Mouse (Mus musculus) MEL (cell line): ENCODE results near the gene Fgfr2. TPM values are rescaled to one million over a fixed set of nuclear protein-coding genes. Genes with fewer than 3 reads are reported as not detected.

Source experiments
- DNase-seq: peaks from one replicate; pipeline ENCODE4 v3.0.0; 2011; ENCODE audit warnings: low read depth, low spot score
- H3K27ac ChIP-seq: 2 replicates; pipeline ENCODE4 v1.5.1; 2012; ENCODE audit warnings: low read depth, mild to moderate bottlenecking, control low read depth, low read length, moderate library complexity; ENCODE audit not compliant: control insufficient read depth
- H3K27me3 ChIP-seq, 2 experiments: fragments of 150-350 bp in 1 of 2; sonication (generic) in 1 of 2; 2 replicates each; pipeline ENCODE4 v1.6.1; 2012; ENCODE audit warnings: low read length in 2 of 2, mild to moderate bottlenecking in 2 of 2, improper control_type of control experiment in 1 of 2, moderate library complexity in 1 of 2; ENCODE audit not compliant: insufficient read depth in 2 of 2, control insufficient read depth in 1 of 2
- H3K36me3 ChIP-seq, 2 experiments: 2 replicates each; pipeline ENCODE4 v1.6.1; 2012 to 2014; ENCODE audit warnings: low read length in 2 of 2, improper control_type of control experiment in 1 of 2, inconsistent platforms in 1 of 2, mild to moderate bottlenecking in 1 of 2; ENCODE audit not compliant: insufficient read depth in 2 of 2, control insufficient read depth in 1 of 2
- H3K4me1 ChIP-seq, 2 experiments: fragments of 150-350 bp in 1 of 2; sonication (generic) in 1 of 2; 2 replicates each; pipeline ENCODE4 v1.6.1; 2012; ENCODE audit warnings: low read length in 2 of 2, improper control_type of control experiment in 1 of 2, mild to moderate bottlenecking in 1 of 2; ENCODE audit not compliant: insufficient read depth in 2 of 2, control insufficient read depth in 1 of 2
- H3K4me3 ChIP-seq, 2 experiments: fragments of 150-350 bp in 1 of 2; sonication (generic) in 1 of 2; 2 replicates each; pipeline ENCODE4 v1.5.1; 2012; ENCODE audit warnings: low read depth in 2 of 2, low read length in 2 of 2, mild to moderate bottlenecking in 2 of 2, moderate library complexity in 2 of 2, control low read depth in 1 of 2, improper control_type of control experiment in 1 of 2; ENCODE audit not compliant: control insufficient read depth in 1 of 2, insufficient read depth in 1 of 2
- H3K79me2 ChIP-seq: 2 replicates; pipeline ENCODE4 v1.6.1; 2012; ENCODE audit warnings: mild to moderate bottlenecking, low read length, moderate library complexity; ENCODE audit not compliant: control insufficient read depth, poor library complexity, insufficient read depth
- H3K9ac ChIP-seq: 2 replicates; pipeline ENCODE4 v1.6.1; 2012; ENCODE audit warnings: low read depth, mild to moderate bottlenecking, control low read depth, low read length, moderate library complexity; ENCODE audit not compliant: control insufficient read depth, poor library complexity, severe bottlenecking
- H3K9me3 ChIP-seq: fragments of 150-350 bp; sonication (generic); replicated peaks from 2 replicates; pipeline ENCODE4 v1.6.1; 2012; ENCODE audit warnings: mild to moderate bottlenecking, low read length, improper control_type of control experiment, moderate library complexity; ENCODE audit not compliant: insufficient read depth
- CHD1 ChIP-seq: IDR thresholded peaks from 2 replicates; pipeline ENCODE4 v1.6.1; 2012; ENCODE audit warnings: low read depth, mild to moderate bottlenecking, inconsistent platforms, low read length, improper control_type of control experiment
- HCFC1 ChIP-seq: IDR thresholded peaks from 2 replicates; pipeline ENCODE4 v1.6.1; 2012; ENCODE audit warnings: low read depth, mild to moderate bottlenecking, inconsistent platforms, low read length, improper control_type of control experiment, moderate library complexity
- MAZ ChIP-seq: IDR thresholded peaks from 2 replicates; pipeline ENCODE4 v1.6.1; 2012; ENCODE audit warnings: low read depth, mild to moderate bottlenecking, inconsistent platforms, low read length, improper control_type of control experiment
- MYB ChIP-seq: IDR thresholded peaks from 2 replicates; pipeline ENCODE4 v1.6.1; 2011; ENCODE audit warnings: mild to moderate bottlenecking, low read depth, low read length, improper control_type of control experiment
- POLR2AphosphoS5 ChIP-seq: IDR thresholded peaks from 2 replicates; pipeline ENCODE4 v1.6.1; 2012; ENCODE audit warnings: low read depth, borderline replicate concordance, mild to moderate bottlenecking, inconsistent platforms, low read length, moderate library complexity, mixed read lengths
- RAD21 ChIP-seq: IDR thresholded peaks from 2 replicates; pipeline ENCODE4 v1.6.1; 2011; ENCODE audit warnings: mild to moderate bottlenecking, low read depth, low read length, improper control_type of control experiment
- RCOR1 ChIP-seq: IDR thresholded peaks from 2 replicates; pipeline ENCODE4 v1.6.1; 2012; ENCODE audit warnings: low read depth, mild to moderate bottlenecking, inconsistent platforms, low read length, improper control_type of control experiment
- TAL1 ChIP-seq: IDR thresholded peaks from 2 replicates; pipeline ENCODE4 v1.6.1; 2012; ENCODE audit warnings: mild to moderate bottlenecking, inconsistent platforms, low read length, moderate library complexity, mixed read lengths
- UBTF ChIP-seq: IDR thresholded peaks from 2 replicates; pipeline ENCODE4 v1.6.1; 2012; ENCODE audit warnings: low read depth, mild to moderate bottlenecking, inconsistent platforms, low read length, improper control_type of control experiment, moderate library complexity, borderline replicate concordance; ENCODE audit not compliant: insufficient read depth
- USF2 ChIP-seq, 2 experiments: IDR thresholded peaks; 2 replicates each; pipeline ENCODE4 v1.6.1; 2011 to 2012; ENCODE audit warnings: improper control_type of control experiment in 2 of 2, low read length in 2 of 2, borderline replicate concordance in 1 of 2, inconsistent platforms in 1 of 2, low read depth in 1 of 2, mild to moderate bottlenecking in 1 of 2; ENCODE audit not compliant: insufficient read depth in 1 of 2
- ZKSCAN1 ChIP-seq: IDR thresholded peaks from 2 replicates; pipeline ENCODE4 v1.6.1; 2012; ENCODE audit warnings: low read depth, mild to moderate bottlenecking, inconsistent platforms, low read length, improper control_type of control experiment, moderate library complexity
- ZMIZ1 ChIP-seq: IDR thresholded peaks from 2 replicates; pipeline ENCODE4 v1.6.1; 2012; ENCODE audit warnings: low read depth, mild to moderate bottlenecking, inconsistent platforms, low read length, improper control_type of control experiment, moderate library complexity
- polyA plus RNA-seq, 2 experiments: library from polyadenylated mRNA; stranded (reverse) in 1 of 2; unstranded in 1 of 2; fragments of >175 nt in 1 of 2; fragments of >200 nt in 1 of 2; gene quantifications; 2 replicates each; pipeline versions ENCODE4 v1.2.1 to v1.2.4; 2012; ENCODE audit warnings: low replicate concordance in 2 of 2, low read depth in 1 of 2; ENCODE audit not compliant: insufficient read length in 2 of 2, insufficient read depth in 1 of 2, missing spikeins in 1 of 2
- total RNA-seq: library from RNA; depleted of rRNA; stranded (reverse); fragments of 300-350 nt; gene quantifications from 2 replicates; pipeline ENCODE4 v1.2.3, GENCODE M21; 2012

The Fgfr2 gene
- total and polyA plus RNA-seq, 3 experiments = not detected

- H3K4me1 ChIP-seq = peaks cover 3 to 15% of the 10 kb centered on the region in 2 experiments; a peak in 3 of 4 replicates
- no peaks in the 10 kb centered on the region for H3K9me3 ChIP-seq
- no peak overlapping the region for H3K9ac ChIP-seq
- H3K36me3 ChIP-seq = peaks cover 0 to 11% of the 10 kb centered on the region in 2 experiments; a peak in 2 of 4 replicates
- DNase-seq = no peak
- no peak for TF ChIP-seq ZKSCAN1
- no peak for TF ChIP-seq HCFC1
- no peak for TF ChIP-seq USF2 (IDR thresholded peaks at IDR 0.05; ENCODE audit: borderline replicate concordance in 1 of 2, insufficient read depth in 1 of 2, low read depth in 1 of 2, low read length in 2 of 2)
- TF ChIP-seq MAZ = no peak
- TF ChIP-seq RAD21 = no peak
- no peak overlapping the region for H3K4me3 ChIP-seq
- no peaks in the 10 kb centered on the region for H3K27me3 ChIP-seq
- H3K27ac ChIP-seq = no peak overlapping the region
- no peaks in the 10 kb centered on the region for H3K79me2 ChIP-seq
Observed at GRCm38 (mm10) chr7:132722401-132723370, 400.5 kb downstream of the Fgfr2 start.

DNA sequence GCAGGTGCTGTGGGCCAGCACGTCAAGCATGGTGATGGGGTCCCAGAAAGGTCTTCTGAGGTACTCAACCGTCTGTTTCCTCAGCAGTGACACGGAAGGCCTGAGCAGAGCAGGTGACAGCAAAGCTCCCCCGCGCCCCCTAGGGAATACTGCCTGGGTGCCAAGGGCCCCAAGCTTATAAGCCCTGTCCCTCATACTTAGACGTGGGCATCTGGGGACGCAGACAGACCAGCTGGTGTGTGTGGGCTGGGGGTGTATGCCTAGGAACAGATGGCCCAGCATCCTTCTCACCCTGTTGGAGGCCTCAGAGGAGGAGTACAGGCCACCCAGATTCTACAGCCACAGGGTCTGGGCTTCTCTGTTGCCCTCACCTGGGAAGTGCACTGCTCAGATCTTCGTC is 402.6 kb downstream of the Fgfr2 start:
- H3K27ac ChIP-seq = no peak overlapping the region
- no peak overlapping the region for H3K4me3 ChIP-seq
- H3K9ac ChIP-seq = no peak overlapping the region

DNA sequence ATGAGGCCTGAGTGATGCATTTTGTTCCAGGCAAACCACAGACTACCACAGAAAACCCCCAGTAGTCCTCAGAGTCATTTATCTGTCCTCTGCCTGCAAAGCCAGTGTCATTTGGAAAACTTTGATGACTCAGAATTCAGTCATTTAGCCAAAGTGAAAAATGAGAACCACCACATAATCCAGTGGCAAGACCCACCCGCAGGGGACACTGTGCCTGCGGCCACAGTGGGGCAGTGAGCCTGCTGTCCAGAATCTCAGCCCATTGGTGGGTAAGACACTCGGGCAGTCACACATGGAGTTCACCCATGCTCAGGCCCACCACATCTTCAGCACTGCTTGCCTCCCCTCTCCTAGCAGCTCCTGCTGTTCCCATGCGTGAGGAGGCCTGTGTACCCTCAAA is 403.6 kb downstream of the Fgfr2 start:
- no peak overlapping the region for H3K27ac ChIP-seq
- no peaks in the 10 kb centered on the region for H3K79me2 ChIP-seq
- peaks cover 3 to 14% of the 10 kb centered on the region in 2 experiments; a peak in 3 of 4 replicates for H3K4me1 ChIP-seq
- no peaks in the 10 kb centered on the region for H3K9me3 ChIP-seq
- DNase-seq = peak; percentile 21
- peaks cover 0 to 16% of the 10 kb centered on the region in 2 experiments; a peak in 2 of 4 replicates for H3K36me3 ChIP-seq
- TF ChIP-seq ZMIZ1 = no peak
- TF ChIP-seq RAD21 = no peak
- no peak for TF ChIP-seq MYB
- no peak for TF ChIP-seq UBTF
- TF ChIP-seq RCOR1 = no peak
- no peak for TF ChIP-seq TAL1
- no peak overlapping the region for H3K9ac ChIP-seq
- H3K4me3 ChIP-seq = no peak overlapping the region
- H3K27me3 ChIP-seq = no peaks in the 10 kb centered on the region

More for the DNA sequence above, 402.6 kb downstream of the Fgfr2 start:
- peaks cover 3 to 15% of the 10 kb centered on the region in 2 experiments; a peak in 3 of 4 replicates for H3K4me1 ChIP-seq
- no peak for DNase-seq
- H3K27me3 ChIP-seq = no peaks in the 10 kb centered on the region
- no peaks in the 10 kb centered on the region for H3K9me3 ChIP-seq
- peaks cover 0 to 16% of the 10 kb centered on the region in 2 experiments; a peak in 2 of 4 replicates for H3K36me3 ChIP-seq
- no peaks in the 10 kb centered on the region for H3K79me2 ChIP-seq
- TF ChIP-seq POLR2AphosphoS5 (no peak), MAZ (no peak), CHD1 (no peak)
